Mouse (Mus musculus) embryonic facial prominence, embryonic 14.5 days (tissue): ENCODE measurements around the gene Rprd1b. TPM values are rescaled to one million over a fixed set of nuclear protein-coding genes. Genes with fewer than 3 reads are reported as not detected.

Source experiments
- ATAC-seq: fragments of 200-750 bp; cut with Nextera tagmentation; 2 replicates; pipeline ENCODE4 v1.8.0; 2017; ENCODE audit warnings: low read depth, moderate number of reproducible peaks, moderate TSS enrichment
- DNase-seq: peaks from one replicate; pipeline ENCODE4 v3.0.0-alpha.2; 2015; ENCODE audit warnings: low spot score
- H3K27ac ChIP-seq: fragments of 300-500 bp; sonication (generic); replicated peaks from 2 replicates; pipeline ENCODE4 v1.5.1; 2014; ENCODE audit warnings: low read depth, mild to moderate bottlenecking, low read length, moderate library complexity
- H3K27me3 ChIP-seq: fragments of 300-500 bp; sonication (generic); replicated peaks from 2 replicates; pipeline ENCODE4 v1.6.1; 2014; ENCODE audit warnings: low read length; ENCODE audit not compliant: control insufficient read depth, insufficient read depth
- H3K36me3 ChIP-seq: fragments of 300-500 bp; sonication (generic); 2 replicates; pipeline ENCODE4 v1.6.1; 2014; ENCODE audit warnings: low read length, mixed read lengths; ENCODE audit not compliant: control insufficient read depth, insufficient read depth
- H3K4me1 ChIP-seq: fragments of 300-500 bp; sonication (generic); 2 replicates; pipeline ENCODE4 v1.6.1; 2014; ENCODE audit warnings: antibody characterized with exemption, low read length; ENCODE audit not compliant: control insufficient read depth, insufficient read depth
- H3K4me2 ChIP-seq: fragments of 300-500 bp; sonication (generic); 2 replicates; pipeline ENCODE4 v1.6.1; 2014; ENCODE audit warnings: low read depth, mild to moderate bottlenecking, low read length, moderate library complexity, mixed read lengths
- H3K4me3 ChIP-seq: fragments of 300-500 bp; sonication (generic); 2 replicates; pipeline ENCODE4 v1.5.1; 2014; ENCODE audit warnings: low read depth, mild to moderate bottlenecking, low read length
- H3K9ac ChIP-seq: fragments of 300-500 bp; sonication (generic); 2 replicates; pipeline ENCODE4 v1.6.1; 2014; ENCODE audit warnings: low read depth, mild to moderate bottlenecking, low read length, moderate library complexity, mixed read lengths
- H3K9me3 ChIP-seq: fragments of 300-500 bp; sonication (generic); 2 replicates; pipeline ENCODE4 v1.6.1; 2016; ENCODE audit warnings: low read length; ENCODE audit not compliant: control insufficient read depth
- whole genome bisulfite sequencing: fragments of 180-500 bp; shearing (Covaris S2); extraction: QIAGEN DNeasy Blood & Tissue Kit; methylation state at CpG from one replicate; pipeline ENCODE4 v1.1.7; 2014; 5-methylcytosine and 5-hydroxymethylcytosine counted together
- polyA plus RNA-seq: library from polyadenylated mRNA; unstranded; fragments of >200 nt; fragmentation: Nextera tagmentation; extraction: Ambion mirVana; gene quantifications from 2 replicates; pipeline ENCODE4 v1.2.1, GENCODE M21; 2014

The Rprd1b gene
- polyA plus RNA-seq, result 32.8 and 37.5 TPM in 2 replicates

DNA sequence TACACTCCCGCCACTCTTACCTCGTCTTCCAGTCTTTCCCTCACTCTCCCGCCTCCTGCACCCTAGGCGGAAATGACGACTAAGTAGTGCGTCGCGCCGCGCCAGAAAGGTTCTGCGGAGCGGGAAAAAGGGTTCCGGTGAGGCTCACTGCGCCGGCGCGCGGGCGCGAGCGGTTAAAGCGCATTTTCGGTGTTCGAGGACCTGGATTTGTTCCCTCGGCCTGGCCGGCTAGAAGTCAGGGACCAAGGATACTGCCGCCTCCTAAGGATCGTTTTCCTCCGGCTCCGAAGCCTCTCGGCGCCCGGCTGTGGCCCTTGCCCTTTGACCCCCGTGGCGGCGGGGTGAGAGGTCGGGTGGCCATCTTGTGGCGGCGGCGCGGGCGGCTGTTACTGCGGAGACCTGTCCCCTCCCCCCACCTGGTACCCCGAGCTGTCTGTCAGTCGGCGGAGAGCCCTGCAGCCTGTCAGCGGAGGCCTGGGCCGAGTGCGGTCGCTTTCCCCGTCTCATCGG, at the start of gene Rprd1b, which contains the start of gene Tti1:
TSS of gene Rprd1b (plus strand) at position 144 of the 510 bp plus-strand sequence.
TSS of gene Tti1 (minus strand) at position 80 of the 510 bp plus-strand sequence.
- peak within 1 kb of the TSS; percentile 93 for H3K9ac ChIP-seq
- H3K27me3 ChIP-seq, result no peaks in the 10 kb centered on the region
- ATAC-seq (peak; percentile 97), DNase-seq (peak; percentile 97)
- H3K4me3 ChIP-seq, result peak within 1 kb of the TSS; percentile 95
- peak within 1 kb of the TSS; percentile 81 for H3K4me2 ChIP-seq
- peaks cover 18% of the 10 kb centered on the region for H3K4me1 ChIP-seq
- no peaks in the 10 kb centered on the region for H3K9me3 ChIP-seq
- H3K27ac ChIP-seq, result peak within 1 kb of the TSS; percentile 94
- 0 out of 2 replicates have a peak, but pooled peaks cover 8% of the 10 kb centered on the region for H3K36me3 ChIP-seq
- WGBS, result 0% methylated on average over 35 of the region's 52 CpGs

DNA sequence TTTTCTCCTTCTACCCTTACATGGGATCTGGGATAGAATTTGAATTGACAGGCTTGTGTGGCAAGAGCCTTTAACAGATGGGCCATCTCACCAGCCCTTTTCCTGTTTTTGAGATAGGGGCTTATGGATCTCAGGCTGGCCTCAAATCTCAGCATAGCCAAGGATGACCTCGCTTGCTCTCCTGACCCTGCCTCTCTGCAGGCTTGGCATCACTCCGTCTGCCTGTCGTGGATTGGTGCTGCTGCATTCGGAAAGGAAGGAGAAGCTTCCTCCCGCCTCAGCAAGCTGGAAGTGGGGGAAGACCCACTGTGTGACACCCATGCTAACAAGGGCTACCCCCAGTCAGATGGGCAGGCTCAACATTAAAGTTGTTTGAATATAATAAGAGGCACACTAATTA, 49.1 kb upstream of the Rprd1b start:
- DNase-seq (no peak), ATAC-seq (no peak)
- Histone ChIP-seq H3K36me3 (peaks cover 15% of the 10 kb centered on the region), H3K9ac (no peak overlapping the region), H3K4me2 (no peak overlapping the region), H3K27me3 (0 out of 2 replicates have a peak, but pooled peaks cover 5% of the 10 kb centered on the region), H3K9me3 (no peaks in the 10 kb centered on the region), H3K27ac (no peak overlapping the region), H3K4me3 (no peak overlapping the region), H3K4me1 (peaks cover 11% of the 10 kb centered on the region; the same call in 1 of the 2 replicates)
- WGBS, result 68% methylated on average over 5 of the region's 5 CpGs

DNA sequence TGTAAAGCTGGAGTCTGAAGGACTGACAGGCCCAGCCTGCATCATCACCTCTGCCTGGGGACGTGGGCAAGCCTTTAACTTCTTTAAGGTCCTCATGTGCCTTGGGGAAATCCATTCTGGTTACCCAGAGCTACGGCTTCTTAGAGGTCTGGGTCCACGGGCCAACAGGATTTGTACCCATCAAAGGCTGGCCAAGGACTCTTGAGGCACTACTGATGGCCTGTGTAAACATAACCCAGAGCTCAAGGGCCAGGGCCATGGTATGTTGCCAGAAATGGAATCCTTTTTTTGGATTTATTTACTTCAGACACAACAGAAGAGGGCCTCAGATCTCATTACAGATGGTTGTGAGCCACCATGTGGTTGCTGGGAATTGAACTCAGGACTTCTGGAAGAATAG, 45.6 kb upstream of the Rprd1b start:
- ATAC-seq, result no peak
- no peak overlapping the region for H3K27ac ChIP-seq

DNA sequence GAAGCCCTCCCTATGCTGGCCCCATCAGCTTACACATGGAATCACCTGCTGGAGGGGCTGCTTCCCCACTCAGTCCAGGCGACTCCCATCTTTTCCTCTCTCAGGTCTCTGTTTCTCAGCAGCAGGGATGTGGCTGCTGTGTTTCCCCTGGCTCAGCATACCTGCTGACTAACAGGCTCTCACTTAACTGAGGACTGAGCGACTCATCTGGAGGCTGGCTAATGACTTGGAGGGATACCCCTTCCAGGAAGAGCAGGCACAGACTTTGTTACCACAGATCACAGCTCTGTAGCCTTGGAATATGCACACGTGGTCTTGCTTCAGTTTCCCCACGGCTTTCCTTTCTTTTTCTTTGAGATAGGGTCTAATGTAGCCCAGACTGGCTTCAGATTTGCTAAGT, 45.0 kb upstream of the Rprd1b start:
- DNase-seq, result no peak
- WGBS, result 83% methylated on average over 4 of the region's 4 CpGs
- H3K9ac ChIP-seq, result no peak overlapping the region
- H3K4me1 ChIP-seq, result no peaks in the 10 kb centered on the region
- H3K4me3 ChIP-seq, result no peak overlapping the region
- H3K36me3 ChIP-seq, result peaks cover 26% of the 10 kb centered on the region
- no peak overlapping the region for H3K27ac ChIP-seq
- H3K27me3 ChIP-seq, result no peaks in the 10 kb centered on the region
- no peaks in the 10 kb centered on the region for H3K9me3 ChIP-seq
- ATAC-seq, result no peak
- H3K4me2 ChIP-seq, result no peak overlapping the region

More for the DNA sequence above, 45.6 kb upstream of the Rprd1b start:
- WGBS, result 82% methylated on average over 3 of the region's 3 CpGs
- H3K27me3 ChIP-seq, result no peaks in the 10 kb centered on the region
- no peak overlapping the region for H3K9ac ChIP-seq
- H3K4me2 ChIP-seq, result no peak overlapping the region
- no peak for DNase-seq
- no peaks in the 10 kb centered on the region for H3K4me1 ChIP-seq
- peaks cover 20% of the 10 kb centered on the region for H3K36me3 ChIP-seq
- H3K9me3 ChIP-seq, result no peaks in the 10 kb centered on the region
- no peak overlapping the region for H3K4me3 ChIP-seq

DNA sequence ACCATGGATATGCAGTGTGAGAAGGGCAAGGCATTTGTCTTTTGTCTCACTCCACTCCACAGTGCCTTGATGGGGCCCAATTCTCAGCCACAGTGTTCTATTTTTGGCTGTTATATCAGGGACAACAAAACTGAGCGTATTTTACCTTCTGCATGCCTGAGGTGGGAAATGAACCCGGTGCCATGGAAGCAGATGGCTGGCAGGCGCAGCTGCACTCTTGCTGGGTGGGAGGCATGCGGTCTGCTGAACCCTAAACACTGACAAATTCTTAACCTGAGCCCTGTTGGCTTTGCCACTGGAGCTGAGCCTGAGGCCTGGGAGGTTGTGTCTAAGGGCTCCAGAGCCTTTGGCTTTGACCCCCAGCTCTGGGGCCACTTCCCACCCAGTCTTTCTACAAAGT, 42.7 kb upstream of the Rprd1b start:
- H3K27ac ChIP-seq, result no peak overlapping the region
- peaks cover 28% of the 10 kb centered on the region for H3K36me3 ChIP-seq
- H3K9me3 ChIP-seq, result no peaks in the 10 kb centered on the region
- H3K4me1 ChIP-seq, result no peaks in the 10 kb centered on the region
- ATAC-seq (no peak), DNase-seq (no peak)
- no peaks in the 10 kb centered on the region for H3K27me3 ChIP-seq
- no peak overlapping the region for H3K4me2 ChIP-seq
- WGBS, result 87% methylated on average over 4 of the region's 4 CpGs
- no peak overlapping the region for H3K9ac ChIP-seq
- H3K4me3 ChIP-seq, result no peak overlapping the region

DNA sequence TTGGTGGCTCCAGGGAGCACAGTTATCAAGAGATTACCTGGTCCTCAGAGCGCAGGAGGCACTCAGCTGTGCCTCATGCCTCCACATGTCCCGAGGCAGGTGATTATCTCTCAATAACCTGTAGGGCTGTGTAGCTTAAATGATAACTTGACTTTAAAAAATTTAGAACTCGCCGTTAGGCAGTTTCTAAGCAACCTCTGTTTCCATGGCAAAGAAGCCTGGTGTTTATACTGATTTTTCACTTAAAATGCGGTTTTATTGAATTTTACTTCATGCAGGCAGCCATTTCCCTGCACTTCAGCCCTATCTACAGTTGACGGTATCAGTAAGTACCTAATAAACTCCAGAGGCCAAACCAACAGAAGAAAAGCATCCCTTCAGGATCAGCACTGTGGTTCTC, 42.1 kb upstream of the Rprd1b start:
- 84% methylated on average over 6 of the region's 6 CpGs for WGBS
- no peak overlapping the region for H3K9ac ChIP-seq

DNA sequence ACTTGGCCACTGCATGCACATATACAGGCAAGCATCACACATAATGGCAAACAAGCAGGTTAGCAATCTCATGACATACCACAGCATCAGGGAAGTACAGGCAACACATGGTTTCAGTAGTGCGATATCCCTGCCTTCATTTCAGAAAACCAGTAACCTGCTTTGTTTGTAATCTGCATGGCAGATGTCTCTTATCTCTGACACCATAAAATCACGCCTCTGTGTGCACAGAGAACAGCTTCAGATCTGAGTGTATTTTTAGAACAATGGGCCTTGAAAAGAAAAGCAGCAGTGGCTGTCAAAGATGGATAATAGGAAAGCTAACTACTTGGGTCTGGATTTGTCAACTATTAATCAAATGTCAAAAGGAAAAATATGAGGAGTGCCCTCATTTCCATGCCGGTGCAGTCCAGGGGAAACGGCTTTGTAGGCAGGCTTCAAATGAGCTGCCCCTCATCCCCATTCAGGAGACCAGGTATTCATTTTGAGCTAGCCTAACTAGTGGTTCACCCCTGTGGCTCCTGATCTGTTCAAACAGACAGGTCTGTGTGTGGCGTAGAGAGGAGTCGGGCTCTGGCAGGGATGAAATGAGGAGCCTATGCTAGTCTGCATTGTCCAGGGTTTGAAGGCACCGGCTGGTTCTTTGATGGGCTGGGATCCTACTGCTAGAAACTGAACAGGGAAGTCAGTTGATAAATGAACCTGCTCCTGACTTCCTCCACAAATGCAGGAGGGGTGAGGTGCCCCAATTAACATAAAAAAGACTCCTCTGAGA, 39.7 kb upstream of the Rprd1b start:
- WGBS, result 79% methylated on average over 7 of the region's 7 CpGs
- no peaks in the 10 kb centered on the region for H3K4me1 ChIP-seq
- no peak overlapping the region for H3K27ac ChIP-seq
- no peak overlapping the region for H3K4me2 ChIP-seq
- H3K9ac ChIP-seq, result no peak overlapping the region
- H3K9me3 ChIP-seq, result no peaks in the 10 kb centered on the region
- H3K36me3 ChIP-seq, result peaks cover 36% of the 10 kb centered on the region
- H3K4me3 ChIP-seq, result no peak overlapping the region
- H3K27me3 ChIP-seq, result no peaks in the 10 kb centered on the region
- ATAC-seq (no peak), DNase-seq (no peak)

More for the DNA sequence above, 42.1 kb upstream of the Rprd1b start:
- no peaks in the 10 kb centered on the region for H3K9me3 ChIP-seq
- H3K27me3 ChIP-seq, result no peaks in the 10 kb centered on the region
- H3K36me3 ChIP-seq, result peaks cover 28% of the 10 kb centered on the region
- DNase-seq (no peak), ATAC-seq (no peak)
- no peak overlapping the region for H3K4me2 ChIP-seq
- no peak overlapping the region for H3K4me3 ChIP-seq
- no peak overlapping the region for H3K27ac ChIP-seq
- no peaks in the 10 kb centered on the region for H3K4me1 ChIP-seq

DNA sequence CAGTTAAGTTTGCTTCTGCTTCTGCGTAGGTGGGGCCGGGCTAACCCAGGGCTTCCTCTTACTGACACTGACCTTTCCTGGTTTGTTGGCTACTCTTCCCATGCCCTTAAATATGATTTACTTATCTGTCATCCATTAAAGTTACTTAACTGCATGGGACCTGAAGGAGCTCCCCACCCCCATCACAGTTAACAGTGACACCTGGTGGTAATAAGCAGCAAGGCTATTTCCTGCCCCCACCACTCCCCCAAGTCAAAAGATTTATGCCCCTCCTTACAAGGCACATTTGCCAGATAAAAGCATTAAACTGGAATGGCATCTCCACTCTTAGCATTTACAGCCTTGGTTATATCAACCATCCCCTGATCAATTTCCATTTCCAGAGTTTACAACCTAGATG, 38.4 kb upstream of the Rprd1b start:
- H3K4me2 ChIP-seq, result no peak overlapping the region
- DNase-seq, result no peak
- H3K9me3 ChIP-seq, result no peaks in the 10 kb centered on the region
- H3K36me3 ChIP-seq, result peaks cover 43% of the 10 kb centered on the region
- no peak for ATAC-seq
- H3K27ac ChIP-seq, result no peak overlapping the region
- WGBS, result 85% methylated on average over 2 of the region's 2 CpGs
- H3K4me1 ChIP-seq, result no peaks in the 10 kb centered on the region
- no peak overlapping the region for H3K4me3 ChIP-seq
- H3K27me3 ChIP-seq, result no peaks in the 10 kb centered on the region
- H3K9ac ChIP-seq, result no peak overlapping the region
